Mouse (Mus musculus) heart, postnatal 0 days (tissue): ENCODE measurements around the gene Abcg2. TPM values are rescaled to one million over a fixed set of nuclear protein-coding genes. Genes with fewer than 3 reads are reported as not detected.

ENCODE experiments used
- ATAC-seq: fragments of 200-750 bp; cut with Nextera tagmentation; 2 replicates; pipeline ENCODE4 v1.8.0; 2017; ENCODE audit warnings: low read depth, moderate number of reproducible peaks, moderate library complexity; ENCODE audit not compliant: insufficient read depth
- DNase-seq: peaks from one replicate; pipeline ENCODE4 v3.0.0-alpha.2; 2016; ENCODE audit warnings: low spot score
- H3K27ac ChIP-seq: fragments of 300-500 bp; sonication (generic); 2 replicates; pipeline ENCODE4 v1.5.1; 2014; ENCODE audit warnings: low read depth, mild to moderate bottlenecking
- H3K27me3 ChIP-seq: fragments of 300-500 bp; sonication (generic); 2 replicates; pipeline ENCODE4 v1.6.1; 2014; ENCODE audit warnings: low read length, mixed read lengths; ENCODE audit not compliant: control insufficient read depth, insufficient read depth
- H3K36me3 ChIP-seq: fragments of 300-500 bp; sonication (generic); replicated peaks from 2 replicates; pipeline ENCODE4 v1.6.1; 2014; ENCODE audit warnings: low read length, mixed read lengths; ENCODE audit not compliant: control insufficient read depth, insufficient read depth
- H3K4me1 ChIP-seq: fragments of 300-500 bp; sonication (generic); 2 replicates; pipeline ENCODE4 v1.6.1; 2014; ENCODE audit warnings: antibody characterized with exemption; ENCODE audit not compliant: control insufficient read depth, insufficient read depth
- H3K4me2 ChIP-seq: fragments of 300-500 bp; sonication (generic); 2 replicates; pipeline ENCODE4 v1.6.1; 2014; ENCODE audit warnings: low read depth, mild to moderate bottlenecking, low read length, moderate library complexity
- H3K4me3 ChIP-seq: fragments of 300-500 bp; sonication (generic); 2 replicates; pipeline ENCODE4 v1.5.1; 2014; ENCODE audit warnings: low read depth, low read length
- H3K9ac ChIP-seq: fragments of 300-500 bp; sonication (generic); replicated peaks from 2 replicates; pipeline ENCODE4 v1.6.1; 2014; ENCODE audit warnings: low read depth, low read length, mixed read lengths
- H3K9me3 ChIP-seq: fragments of 300-500 bp; sonication (generic); replicated peaks from 2 replicates; pipeline ENCODE4 v1.6.1; 2016; ENCODE audit warnings: low read length; ENCODE audit not compliant: control insufficient read depth
- CTCF ChIP-seq: IDR thresholded peaks from 2 replicates; pipeline ENCODE4 v1.5.1; 2016; ENCODE audit warnings: antibody characterized with exemption, control low read depth, low read depth
- EP300 ChIP-seq: IDR thresholded peaks from 2 replicates; pipeline ENCODE4 v1.6.1; 2016; ENCODE audit warnings: antibody characterized with exemption, low read depth
- WGBS: fragments of 180-500 bp; shearing (Covaris S2); extraction: QIAGEN DNeasy Blood & Tissue Kit; methylation state at CpG from one replicate; pipeline ENCODE4 v1.1.7; 2014; 5-methylcytosine and 5-hydroxymethylcytosine counted together
- polyA plus RNA-seq: library from polyadenylated mRNA; unstranded; fragments of >200 nt; fragmentation: Nextera tagmentation; extraction: Ambion mirVana; gene quantifications from 2 replicates; pipeline ENCODE4 v1.2.1, GENCODE M21; 2015
- total RNA-seq: library from RNA; depleted of rRNA; stranded (reverse); fragments of >200 nt; gene quantifications from 2 replicates; pipeline ENCODE4 v1.2.3, GENCODE M21; 2014; ENCODE audit warnings: low replicate concordance; rRNA removed

The Abcg2 gene
- total and polyA plus RNA-seq, 2 experiments from 2014 or later = 47.3 to 74.3 TPM

- Histone ChIP-seq H3K9me3 (no peaks in the 10 kb centered on the region), H3K27ac (no peak overlapping the region), H3K36me3 (peaks cover 23% of the 10 kb centered on the region), H3K9ac (no peak overlapping the region), H3K27me3 (no peaks in the 10 kb centered on the region), H3K4me2 (no peak overlapping the region), H3K4me3 (no peak overlapping the region), H3K4me1 (no peaks in the 10 kb centered on the region)
- no peak for ATAC-seq
- 70% methylated on average over 1 of the region's 1 CpGs for WGBS
- TF ChIP-seq EP300 (no peak), CTCF (no peak)
- DNase-seq = no peak
Observed at GRCm38 (mm10) chr6:58694765-58695164, 110.4 kb downstream of the Abcg2 start.

- no peak for DNase-seq
- H3K36me3 ChIP-seq = no peaks in the 10 kb centered on the region
- H3K9me3 ChIP-seq = no peaks in the 10 kb centered on the region
- no peak overlapping the region for H3K9ac ChIP-seq
- no peak for ATAC-seq
- no peak overlapping the region for H3K27ac ChIP-seq
- no peak overlapping the region for H3K4me2 ChIP-seq
- no peak overlapping the region for H3K4me3 ChIP-seq
- no peak for TF ChIP-seq CTCF
- no peak for TF ChIP-seq EP300
- WGBS = 54% methylated on average over 1 of the region's 1 CpGs
- H3K27me3 ChIP-seq = no peaks in the 10 kb centered on the region
- H3K4me1 ChIP-seq = no peaks in the 10 kb centered on the region
Observed at GRCm38 (mm10) chr6:58710369-58710768, 126.0 kb downstream of the Abcg2 start.

- 57% methylated on average over 2 of the region's 2 CpGs for WGBS
- DNase-seq (no peak), ATAC-seq (no peak)
- Histone ChIP-seq H3K27ac (no peak overlapping the region), H3K9me3 (no peaks in the 10 kb centered on the region), H3K9ac (no peak overlapping the region), H3K4me1 (no peaks in the 10 kb centered on the region), H3K36me3 (no peaks in the 10 kb centered on the region), H3K4me2 (no peak overlapping the region), H3K4me3 (no peak overlapping the region), H3K27me3 (no peaks in the 10 kb centered on the region)
- TF ChIP-seq CTCF = no peak
- TF ChIP-seq EP300 = no peak
Observed at GRCm38 (mm10) chr6:58711909-58712308, 127.6 kb downstream of the Abcg2 start.

DNA sequence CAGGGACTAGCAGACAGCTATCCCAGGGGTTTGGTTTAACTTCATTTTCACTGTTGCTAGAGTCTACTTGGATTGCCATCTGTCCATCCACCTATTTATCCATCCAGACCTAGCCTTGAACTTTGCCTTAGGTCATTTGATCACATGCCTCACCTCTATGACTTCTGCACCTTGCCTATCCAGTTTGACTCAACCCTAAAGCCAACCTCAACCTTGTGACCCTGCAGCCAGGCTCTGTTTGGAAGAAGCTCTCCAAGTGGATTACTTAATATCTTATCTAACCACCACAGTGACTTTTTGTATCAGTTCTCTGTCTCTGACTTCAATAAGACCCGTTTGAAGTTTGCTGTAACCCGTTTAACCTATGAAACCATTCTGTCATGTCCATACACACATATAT, 149.5 kb downstream of the Abcg2 start:
- TF ChIP-seq CTCF (no peak), EP300 (no peak)
- Histone ChIP-seq H3K4me2 (no peak overlapping the region), H3K4me1 (no peaks in the 10 kb centered on the region), H3K27me3 (no peaks in the 10 kb centered on the region), H3K9ac (no peak overlapping the region), H3K9me3 (no peaks in the 10 kb centered on the region), H3K27ac (no peak overlapping the region), H3K36me3 (no peaks in the 10 kb centered on the region), H3K4me3 (no peak overlapping the region)
- DNase-seq = no peak
- no peak for ATAC-seq
- WGBS = 60% methylated on average over 2 of the region's 2 CpGs

DNA sequence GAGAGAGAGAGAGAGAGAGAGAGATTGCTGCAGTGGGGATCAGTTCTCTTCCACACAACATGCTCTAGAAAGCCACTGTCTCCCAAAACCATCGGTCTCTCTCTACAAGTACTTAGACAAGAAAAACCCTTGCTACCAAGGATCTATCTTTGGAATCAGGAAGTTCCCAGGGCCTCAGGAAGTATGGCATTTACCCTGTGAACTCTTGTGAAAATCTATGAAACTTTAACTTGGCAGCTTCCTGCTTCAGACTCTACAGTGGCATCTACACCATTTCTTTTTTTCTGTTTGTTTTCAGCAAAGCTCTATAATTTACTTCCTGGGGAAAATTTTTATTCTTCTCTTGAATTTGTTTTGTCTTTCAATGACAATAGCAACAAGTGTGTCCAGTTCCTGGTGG, 150.8 kb downstream of the Abcg2 start:
- 32% methylated on average over 1 of the region's 1 CpGs for WGBS
- H3K9me3 ChIP-seq = no peaks in the 10 kb centered on the region
- H3K27ac ChIP-seq = no peak overlapping the region
- no peak overlapping the region for H3K9ac ChIP-seq
- ATAC-seq = no peak
- no peak for DNase-seq
- H3K27me3 ChIP-seq = no peaks in the 10 kb centered on the region
- H3K4me3 ChIP-seq = no peak overlapping the region
- H3K4me1 ChIP-seq = no peaks in the 10 kb centered on the region
- TF ChIP-seq CTCF (no peak), EP300 (no peak)
- no peaks in the 10 kb centered on the region for H3K36me3 ChIP-seq
- no peak overlapping the region for H3K4me2 ChIP-seq

Other genes starting within 250 kb of the Abcg2 start
- not detected in 2 replicates for gene Vmn1r30, start 141.1 kb upstream of the Abcg2 start, total RNA-seq
- gene Vmn1r30, start 141.1 kb upstream of the Abcg2 start, polyA plus RNA-seq = not detected in 2 replicates
- not detected in 2 replicates for gene Vmn1r31, start 109.2 kb upstream of the Abcg2 start, total RNA-seq
- gene Vmn1r31, start 109.2 kb upstream of the Abcg2 start, polyA plus RNA-seq = not detected in 2 replicates
- gene Herc3, start 246.9 kb downstream of the Abcg2 start, total RNA-seq = 120 and 130 TPM in 2 replicates
- 35.2 and 44.4 TPM in 2 replicates for gene Herc3, start 246.9 kb downstream of the Abcg2 start, polyA plus RNA-seq